Mouse (Mus musculus) right cerebral cortex, postnatal 36 days (tissue): ENCODE measurements around the gene Ssx2ip.

Experiments used
- DNase-seq, 2 experiments: peaks; one replicate each; pipeline ENCODE4 v3.0.0; 2022; ENCODE audit warnings: low spot score in 2 of 2, mixed read lengths in 1 of 2

The Ssx2ip gene

DNA sequence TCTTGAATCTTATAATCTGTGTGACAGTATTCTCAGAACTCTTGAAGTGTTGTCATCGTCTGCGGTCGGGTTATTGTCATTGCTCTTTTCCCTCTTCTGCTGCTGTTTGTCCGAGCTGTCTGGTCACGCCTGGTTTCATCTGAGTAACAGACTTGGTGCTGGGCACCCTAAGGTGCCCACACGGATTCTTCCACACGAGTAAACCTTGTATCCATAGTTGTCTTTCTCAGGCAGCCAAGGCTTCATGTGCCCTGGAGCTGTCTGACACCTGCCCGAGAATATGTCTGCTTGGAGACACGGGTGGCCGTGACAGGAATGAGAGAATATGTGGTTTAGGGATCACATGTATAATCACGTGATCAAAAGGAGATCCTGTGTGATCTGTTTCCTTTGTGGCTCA lies 31.1 kb downstream of the Ssx2ip start:
- no peak for DNase-seq

DNA sequence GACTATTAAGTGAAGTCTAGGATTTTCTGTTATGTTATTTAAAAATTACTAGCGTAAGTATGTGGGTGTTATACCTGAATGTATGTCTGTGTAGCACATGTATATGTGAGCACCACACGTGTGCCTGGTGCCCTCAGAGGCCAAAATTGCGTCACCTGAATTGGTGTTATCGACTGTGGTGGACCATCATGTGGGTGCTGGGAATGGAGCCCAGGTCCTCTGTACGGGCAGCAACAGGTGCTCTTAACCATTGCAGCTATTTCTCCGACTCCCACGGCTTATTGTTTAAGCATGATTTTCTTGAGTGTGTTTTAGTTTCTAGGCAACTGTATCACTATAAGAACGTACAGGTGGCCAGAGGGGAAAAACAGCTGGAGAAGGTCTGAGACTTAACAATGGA lies 31.7 kb downstream of the Ssx2ip start:
- no peak for DNase-seq

DNA sequence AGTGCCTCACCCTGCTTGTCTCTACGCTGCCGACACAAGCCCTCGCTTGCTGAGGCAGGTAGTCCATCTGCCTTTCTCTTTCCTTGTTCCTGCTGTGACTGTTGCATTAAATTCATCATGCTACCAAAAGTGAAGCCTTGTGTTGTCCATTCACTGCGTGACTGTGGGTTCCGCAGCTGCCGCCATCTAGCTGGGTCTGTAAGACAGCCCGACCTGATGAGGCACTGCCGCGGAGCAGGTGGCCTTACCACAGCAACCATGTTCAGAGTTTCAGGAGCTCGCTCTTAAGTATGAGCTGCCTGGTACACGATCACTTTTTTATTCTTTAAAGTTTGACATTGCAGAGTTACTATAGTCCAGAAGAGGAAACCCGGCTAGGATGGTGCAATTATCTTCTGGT lies 35.6 kb downstream of the Ssx2ip start:
- DNase-seq: no peak

DNA sequence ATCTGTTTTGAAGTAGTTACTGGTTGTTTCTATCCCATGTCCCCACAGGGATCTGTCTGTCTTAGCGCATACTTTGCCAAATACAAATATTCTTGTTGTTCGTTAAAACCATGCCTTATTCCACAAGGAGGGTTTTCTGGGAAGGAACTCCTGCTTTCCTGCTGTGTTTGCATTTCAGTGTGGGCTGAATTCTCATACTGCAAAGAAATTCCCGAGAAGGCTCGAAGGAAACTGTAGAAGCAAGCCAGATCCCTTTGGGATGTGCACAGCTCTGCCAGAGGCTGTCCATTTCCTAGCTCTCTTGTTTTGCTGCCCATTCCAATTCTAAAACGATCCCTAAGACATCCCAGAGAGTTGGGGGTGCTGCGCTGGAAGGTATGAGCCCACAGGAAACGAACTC lies 36.0 kb downstream of the Ssx2ip start:
- DNase-seq: no peak

DNA sequence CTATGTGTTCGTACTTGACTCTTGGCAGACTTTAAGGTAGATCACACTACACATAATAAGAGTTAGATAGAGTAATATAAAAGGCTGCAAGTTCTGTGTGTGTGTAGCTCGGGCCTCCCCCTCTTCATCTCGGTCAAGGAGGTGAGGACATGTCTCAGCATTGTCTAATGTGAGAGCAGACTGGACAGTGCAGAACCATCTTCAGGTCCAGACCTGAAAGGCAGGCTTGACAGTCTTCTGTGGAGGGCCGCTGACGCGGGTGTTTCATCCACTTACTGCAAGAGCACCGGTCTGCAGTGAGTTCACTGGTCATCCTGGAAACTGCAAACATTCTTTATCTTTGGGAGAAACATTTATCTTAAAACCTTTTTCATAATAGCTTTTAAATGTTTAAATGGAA lies 38.0 kb downstream of the Ssx2ip start:
- DNase-seq: no peak

DNA sequence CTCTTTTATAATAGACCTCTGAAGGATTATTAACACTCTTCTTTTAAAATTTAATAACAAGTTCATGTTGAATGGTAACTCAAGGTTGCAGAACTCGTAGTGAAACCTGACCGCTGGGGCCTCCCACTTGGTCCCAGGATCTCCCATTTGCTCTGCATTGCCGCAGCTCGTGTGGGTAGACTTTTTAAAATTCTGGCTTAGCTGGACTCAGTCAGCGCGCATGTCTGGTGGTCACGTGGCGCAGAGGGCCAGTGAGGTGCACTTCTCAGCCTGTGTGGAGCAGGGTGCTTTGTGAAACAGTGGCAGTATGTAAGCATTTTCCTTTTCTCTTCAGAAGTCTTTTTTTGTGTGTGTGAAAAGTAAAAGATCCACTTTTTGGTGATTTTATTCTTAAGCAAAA lies 38.5 kb downstream of the Ssx2ip start:
- DNase-seq: no peak

DNA sequence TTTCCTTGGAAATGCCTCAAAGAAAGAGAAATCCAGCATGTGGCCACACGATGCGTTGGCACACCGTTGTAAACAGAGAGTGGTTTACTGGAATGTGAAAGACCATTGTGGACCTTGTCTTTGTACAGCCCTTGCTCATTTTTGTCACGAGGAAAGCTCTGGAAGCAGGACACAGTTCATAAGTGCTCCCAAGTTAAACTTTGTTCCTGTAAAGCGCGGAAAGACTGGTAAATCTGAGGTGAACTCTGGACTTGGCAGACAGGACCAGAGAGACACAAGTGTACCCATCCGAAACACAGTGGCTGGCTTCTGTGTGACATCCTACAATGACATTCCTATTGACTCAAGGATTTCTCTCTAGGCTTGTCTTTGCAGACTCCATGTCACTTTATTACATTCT lies 38.9 kb downstream of the Ssx2ip start:
- DNase-seq: no peak

DNA sequence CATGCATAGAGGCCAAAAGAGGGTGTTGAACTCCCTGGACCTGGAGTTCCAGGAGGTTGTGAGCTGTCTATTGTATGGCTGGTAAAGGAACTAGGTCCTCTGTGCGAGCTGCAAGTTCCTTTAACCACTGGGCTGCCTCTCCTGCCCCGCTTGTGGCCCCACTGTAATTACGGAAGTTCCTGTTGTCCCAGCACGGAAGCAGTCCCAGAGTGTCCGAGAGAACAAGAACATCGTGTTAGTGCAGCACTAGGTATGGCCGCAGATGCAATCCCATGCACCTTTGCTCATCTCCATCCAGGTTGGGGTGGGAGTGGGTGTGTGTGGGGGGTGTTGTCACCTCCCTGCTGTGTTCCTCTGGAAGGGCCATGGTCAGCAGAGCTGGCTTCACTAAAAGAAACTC lies 40.4 kb downstream of the Ssx2ip start:
- DNase-seq: no peak

DNA sequence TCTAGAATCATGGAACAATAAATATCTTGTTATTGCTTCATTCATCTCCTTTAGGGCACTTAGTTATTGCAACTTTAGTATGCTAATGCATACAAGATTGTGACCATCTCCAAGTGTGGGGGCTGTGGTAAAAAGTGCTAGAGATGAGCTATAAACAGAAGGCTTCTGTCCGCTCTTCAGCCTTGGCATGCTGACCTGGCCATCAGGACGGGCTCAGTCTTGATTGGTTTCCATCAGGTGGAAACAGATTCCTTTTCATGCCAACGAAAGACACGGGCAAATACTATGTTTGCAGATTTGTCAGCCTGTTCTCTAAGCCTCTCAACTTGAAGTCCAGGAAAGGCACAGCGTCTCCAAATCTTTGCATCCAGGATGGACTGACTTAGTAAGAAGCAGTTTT lies 42.7 kb downstream of the Ssx2ip start:
- no peak for DNase-seq

DNA sequence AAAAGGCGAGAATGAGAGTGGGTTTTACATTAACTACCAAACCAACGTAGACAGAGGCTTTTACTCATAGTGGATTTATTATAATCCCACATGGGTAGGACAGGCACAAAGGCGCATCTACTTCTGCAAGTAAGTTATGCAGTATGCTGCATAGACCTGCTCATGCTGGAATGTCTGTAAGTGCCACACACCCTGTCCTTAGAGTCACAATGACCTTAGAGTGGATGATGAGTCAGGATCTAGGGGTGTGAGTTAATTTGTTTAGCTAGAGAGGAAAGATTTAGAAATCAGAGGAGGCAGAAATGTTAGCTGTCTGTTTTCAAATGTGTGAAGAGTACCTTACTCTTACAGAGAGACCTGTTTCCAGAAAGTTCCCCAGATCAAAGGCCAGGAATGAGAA lies 43.2 kb downstream of the Ssx2ip start:
- no peak for DNase-seq

DNA sequence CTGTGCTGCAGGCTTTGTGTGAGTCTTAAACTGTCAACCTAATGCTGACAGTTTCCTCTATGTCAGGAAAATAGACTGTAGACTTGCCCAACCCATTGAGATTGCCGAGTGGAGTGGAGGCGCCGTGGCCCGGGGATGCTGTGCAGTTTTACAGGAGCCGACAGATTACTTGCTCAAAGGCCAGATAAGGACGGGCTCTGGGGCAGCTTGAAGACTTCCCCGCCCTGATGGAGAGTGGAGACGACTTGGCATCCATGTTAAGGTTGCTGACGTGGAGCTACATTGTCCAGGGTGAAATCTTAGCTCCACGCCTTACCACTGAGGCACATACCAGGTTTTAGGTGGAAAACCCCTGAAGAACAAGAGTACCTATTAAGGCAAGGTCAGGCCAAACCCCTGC lies 43.9 kb downstream of the Ssx2ip start:
- DNase-seq: no peak

DNA sequence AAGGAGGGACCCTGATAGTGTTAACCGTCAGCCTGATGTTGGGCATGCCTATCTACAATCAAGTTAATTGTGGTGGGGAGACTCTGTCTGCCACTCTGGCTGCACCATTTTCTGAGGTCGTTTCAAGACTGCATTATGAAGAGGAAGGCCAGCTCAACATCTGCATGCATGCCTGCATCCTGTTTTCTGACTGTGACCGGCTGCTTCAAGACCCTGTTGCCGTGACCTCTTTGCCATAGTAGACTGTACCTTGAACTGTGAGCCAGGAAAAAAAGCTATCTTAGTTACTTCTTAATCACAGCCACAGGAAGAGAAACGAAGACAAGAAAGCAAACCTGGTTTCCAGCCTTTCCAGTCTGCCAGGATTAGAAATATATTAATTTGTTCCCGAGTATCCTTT lies 44.5 kb downstream of the Ssx2ip start:
- DNase-seq: no peak

DNA sequence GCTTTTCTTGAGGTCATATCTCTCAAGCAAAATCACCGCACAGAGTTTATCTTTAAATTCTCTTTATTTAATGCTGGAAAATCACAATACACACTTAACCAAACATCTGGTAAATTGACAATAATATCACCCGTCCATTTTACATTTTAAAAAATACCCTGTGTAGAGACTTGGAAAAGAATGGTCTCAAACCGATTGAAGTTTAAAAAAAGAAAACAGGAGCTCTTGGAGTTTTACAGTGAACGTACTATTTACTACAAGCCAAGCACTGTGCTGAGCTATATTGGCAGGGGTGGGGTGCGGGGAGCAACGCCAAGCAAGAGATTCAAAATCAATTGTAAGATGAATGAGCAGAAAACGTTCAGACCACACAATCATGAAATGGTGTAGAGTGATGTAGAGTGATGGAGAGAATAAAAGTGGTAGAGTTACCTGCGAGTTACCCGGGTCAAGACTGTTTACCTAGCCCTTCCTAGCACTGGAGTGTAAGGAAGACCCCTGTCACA lies 45.4 kb downstream of the Ssx2ip start, which contains the start of gene Ctbs:
Ctbs (plus strand) TSS at position 51 of the 506 bp plus-strand sequence.
- DNase-seq: no peak

DNA sequence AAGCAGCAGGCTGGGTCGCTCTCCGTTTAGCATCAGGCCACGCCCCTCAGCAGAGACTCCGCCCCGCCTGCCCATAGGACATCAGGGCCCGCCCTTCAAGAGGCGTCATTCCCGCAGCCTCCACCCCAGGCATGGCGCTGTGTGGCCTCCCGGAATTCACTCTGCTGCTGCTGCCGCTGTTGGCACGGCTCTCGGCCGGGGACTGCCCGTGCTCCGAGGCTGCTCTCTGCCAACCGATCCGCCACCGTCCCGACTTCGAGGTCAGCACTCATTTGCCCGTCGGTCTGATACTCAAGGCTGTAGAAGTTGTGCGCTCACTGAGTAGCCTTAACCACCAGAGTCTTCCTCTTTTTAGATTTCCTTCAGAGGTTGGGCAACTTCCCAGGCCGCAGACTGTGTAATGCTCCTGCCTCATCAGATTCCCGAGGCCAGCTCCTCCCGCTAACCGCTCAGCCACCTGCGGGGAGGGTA lies 46.0 kb downstream of the Ssx2ip start:
- DNase-seq: peak; percentile 85 to 88

DNA sequence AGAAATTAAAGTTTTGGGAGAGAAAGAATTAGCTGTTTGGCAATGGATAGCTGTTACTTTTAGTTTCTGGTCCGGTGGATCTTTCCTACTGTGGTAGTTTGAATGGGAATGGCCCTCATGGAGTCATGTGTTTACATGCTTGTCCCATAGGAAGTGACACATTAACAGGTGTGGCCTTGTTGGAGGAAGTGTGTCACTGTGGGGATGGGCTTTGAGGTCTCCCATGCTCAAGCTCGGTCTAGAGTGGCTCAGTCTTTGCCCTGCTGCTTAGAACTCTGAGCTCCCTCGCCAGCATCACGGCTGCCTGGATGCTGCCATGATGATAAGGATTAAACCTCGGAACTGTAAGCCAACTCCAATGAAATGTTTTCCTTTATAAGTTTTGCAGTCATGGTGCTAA lies 46.9 kb downstream of the Ssx2ip start:
- DNase-seq: no peak

DNA sequence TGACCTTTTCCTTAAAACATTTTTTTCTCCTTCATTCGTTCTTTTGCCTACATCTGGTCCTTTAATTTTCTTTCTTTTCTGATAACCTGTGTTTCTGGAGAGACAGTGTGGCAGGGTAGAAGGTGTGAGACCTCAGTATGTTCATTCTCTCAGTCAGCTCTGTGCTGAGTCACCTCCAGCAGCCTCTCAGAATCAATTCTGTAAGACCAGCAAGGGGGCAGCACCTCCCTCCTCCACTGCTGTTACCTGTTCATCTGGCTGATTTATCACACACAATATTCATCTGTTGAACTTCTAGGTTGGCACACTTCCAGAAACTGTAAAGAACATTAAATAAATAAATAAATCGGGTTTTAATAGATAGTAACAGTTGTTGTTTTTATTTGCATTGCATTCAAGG lies 58.5 kb downstream of the Ssx2ip start:
- no peak for DNase-seq

DNA sequence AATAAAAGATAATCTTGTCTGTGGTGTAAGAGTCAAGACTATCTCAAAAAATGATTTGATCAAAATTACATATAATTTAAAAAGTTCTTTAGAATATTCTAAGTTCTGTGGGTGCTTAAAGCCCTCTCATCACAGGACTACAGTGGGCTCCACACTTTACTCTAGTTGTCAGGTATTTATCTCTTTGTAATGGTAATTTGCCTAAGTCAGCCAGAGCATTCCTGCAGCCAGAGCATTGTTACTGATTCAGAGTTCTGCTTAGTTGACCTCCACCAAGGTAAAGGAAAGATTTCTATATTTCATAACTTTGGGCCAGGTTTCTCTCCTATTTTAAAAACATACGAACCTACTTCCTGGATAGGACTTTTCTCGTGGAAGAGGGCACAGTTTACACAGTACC lies 64.8 kb downstream of the Ssx2ip start:
- DNase-seq: no peak

DNA sequence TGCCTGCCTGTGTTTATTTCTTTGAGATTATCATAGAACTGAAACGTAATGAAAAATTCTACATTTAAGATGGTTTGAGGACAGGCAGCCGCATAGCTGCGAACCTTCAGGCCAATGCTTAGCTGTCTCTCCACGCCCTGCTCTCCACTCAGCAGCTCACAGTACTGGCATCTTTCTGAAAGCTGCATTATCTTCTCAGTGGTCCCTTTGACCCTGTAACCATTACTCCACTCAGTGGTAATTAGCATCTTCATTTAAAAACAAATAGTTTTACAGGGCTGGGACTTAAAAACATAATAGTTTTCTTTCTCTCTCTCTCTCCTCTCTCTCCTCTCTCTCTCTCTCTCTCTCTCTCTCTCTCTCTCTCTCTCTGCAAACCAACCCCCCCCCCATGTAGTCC lies 68.2 kb downstream of the Ssx2ip start:
- no peak for DNase-seq

DNA sequence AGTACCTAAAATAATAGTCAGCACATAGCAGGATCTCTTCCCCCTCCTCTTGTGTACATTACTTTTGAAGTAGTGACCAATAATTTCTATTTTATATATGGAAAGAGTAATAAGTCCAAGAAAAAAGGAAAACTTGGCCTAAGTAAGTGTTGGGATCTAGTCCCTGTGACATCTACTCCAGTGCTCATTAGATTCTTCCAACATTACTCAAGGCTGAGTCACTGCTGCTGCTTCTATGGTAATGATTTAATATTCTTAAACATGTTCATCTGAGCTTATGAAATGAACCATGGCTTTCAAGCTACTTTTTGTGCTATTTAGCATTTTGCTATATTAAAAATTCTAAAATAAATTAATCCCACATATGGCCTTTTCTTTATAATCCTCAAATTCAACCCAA lies 69.3 kb downstream of the Ssx2ip start:
- DNase-seq: no peak

DNA sequence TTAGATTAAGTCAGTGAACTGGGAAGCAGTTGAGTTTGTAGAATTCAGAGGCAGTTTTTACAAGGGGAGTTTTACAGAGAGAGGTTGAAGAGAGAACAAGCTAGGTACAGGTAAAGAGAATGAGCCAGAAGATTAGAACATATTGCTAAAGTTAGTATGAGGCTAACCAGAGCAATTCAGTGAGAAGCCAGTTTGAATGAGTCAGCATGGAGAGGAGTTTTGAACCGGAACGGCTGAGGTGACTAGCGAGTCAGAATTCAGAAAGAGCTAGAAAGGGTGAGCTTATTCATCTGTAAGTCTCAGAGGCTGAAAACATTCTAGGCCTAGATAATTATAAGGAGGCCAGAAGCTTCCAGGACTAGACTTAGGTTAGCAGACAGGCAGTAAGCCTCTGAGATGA lies 70.0 kb downstream of the Ssx2ip start:
- DNase-seq: no peak

DNA sequence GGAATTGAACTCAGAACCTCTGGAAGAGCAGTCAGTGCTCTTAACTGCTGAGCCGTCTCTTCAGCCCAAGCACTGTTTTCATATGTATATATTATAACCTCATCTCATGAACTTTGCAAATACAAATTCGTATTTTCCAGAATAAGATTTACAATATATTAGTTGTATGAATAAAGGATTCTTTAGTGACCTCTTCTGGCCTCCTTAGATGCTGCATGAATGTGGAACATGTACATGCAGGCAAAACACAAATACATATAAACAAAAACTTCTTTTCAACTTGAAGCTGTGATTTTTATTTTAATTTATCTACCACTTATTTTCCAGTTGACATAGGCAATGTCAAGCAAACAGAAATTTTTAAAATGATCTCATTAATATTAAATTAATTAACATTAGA lies 77.6 kb downstream of the Ssx2ip start:
- no peak for DNase-seq

DNA sequence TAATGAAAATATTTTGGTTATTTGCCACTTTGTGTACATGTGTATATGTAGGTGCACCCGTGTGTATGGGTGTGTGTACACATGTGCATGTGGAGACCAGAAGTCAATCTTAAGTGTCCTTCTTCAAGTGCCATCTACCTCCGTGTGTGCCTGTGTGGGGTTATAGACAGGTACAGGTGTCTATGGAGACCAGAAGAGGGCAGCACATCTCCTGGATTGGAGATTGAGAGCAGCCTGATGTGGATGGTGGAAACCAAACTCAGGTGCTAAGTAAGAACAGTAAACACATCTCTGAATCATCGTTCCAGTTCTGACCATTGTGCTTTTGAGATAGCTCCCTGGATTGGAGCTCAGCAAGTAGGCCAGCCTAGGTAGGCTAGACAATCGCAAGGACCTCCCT lies 82.0 kb downstream of the Ssx2ip start:
- no peak for DNase-seq
